Mouse (Mus musculus): ENCODE measurements at regions not wholly inside any gene's neighbourhood (a gene's known extent, or its start where the extent isn't known, plus 50 kb on each side); places are given as distances from the start of the nearest gene placed in this dataset.

DNA sequence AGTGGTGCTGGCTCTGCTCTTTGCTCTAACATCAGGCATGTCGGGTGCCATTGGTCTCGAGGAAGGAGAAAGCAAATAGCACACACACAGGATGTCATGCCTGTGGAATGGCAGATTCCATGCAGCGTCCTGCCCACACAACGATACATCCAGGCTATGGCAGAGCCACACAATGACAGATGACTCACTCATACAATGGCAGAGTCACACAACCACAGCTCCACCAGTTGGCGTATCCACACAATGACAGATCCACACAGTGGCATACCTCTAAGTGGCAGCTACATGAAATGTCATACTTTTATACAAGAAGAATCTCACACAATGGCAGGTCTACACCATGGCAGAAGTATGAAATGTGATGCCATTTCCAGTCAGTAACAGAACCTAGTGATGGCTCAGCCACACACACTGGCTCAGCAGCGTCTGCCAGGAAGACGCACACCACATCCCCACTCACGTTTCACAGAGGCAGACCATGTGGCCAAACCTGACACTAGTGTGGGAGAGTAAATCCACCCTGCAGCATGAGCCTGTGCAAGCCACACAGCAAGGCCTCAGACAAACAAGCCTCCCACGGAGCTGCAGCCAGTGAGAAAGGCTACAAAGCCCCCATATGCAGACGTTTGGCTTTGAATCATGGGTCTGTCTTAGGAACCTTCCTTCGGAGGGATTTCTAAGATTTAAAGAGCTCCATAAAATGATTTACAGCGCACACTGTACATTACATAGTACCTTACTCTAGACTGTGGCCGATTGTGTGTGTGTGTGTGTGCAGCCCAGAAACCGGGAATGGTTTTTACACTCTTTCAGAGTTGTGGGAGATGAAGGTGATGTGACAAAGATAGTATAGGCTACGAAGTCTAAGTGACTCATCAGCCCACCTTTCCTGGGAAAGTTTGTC is 104.0 kb upstream of the Myo10 start:
- peaks cover 5% of the 10 kb centered on the region; the same call in 1 of the 2 replicates for H3K9me3 ChIP-seq (ENCODE audit: low read length)
- H3K4me3 ChIP-seq (ENCODE audit: low read length): no peak overlapping the region
- H3K4me1 ChIP-seq (ENCODE audit: insufficient read depth, low read length): peaks cover 4% of the 10 kb centered on the region; the same call in 1 of the 2 replicates
- no peak overlapping the region for H3K9ac ChIP-seq (replicated peaks; ENCODE audit: low read length)
- H3K4me2 ChIP-seq (replicated peaks; ENCODE audit: low read depth, low read length): no peak overlapping the region
- peak; percentile 81 for ATAC-seq (ENCODE audit: low FRiP score, low TSS enrichment)
- H3K27ac ChIP-seq (ENCODE audit: low read length): no peak overlapping the region
- 57% methylated on average over 15 of the region's 15 CpGs for WGBS
- no peaks in the 10 kb centered on the region for H3K27me3 ChIP-seq (ENCODE audit: insufficient read depth, low read length)
- H3K36me3 ChIP-seq (ENCODE audit: insufficient read depth, low read length): no peaks in the 10 kb centered on the region

DNA sequence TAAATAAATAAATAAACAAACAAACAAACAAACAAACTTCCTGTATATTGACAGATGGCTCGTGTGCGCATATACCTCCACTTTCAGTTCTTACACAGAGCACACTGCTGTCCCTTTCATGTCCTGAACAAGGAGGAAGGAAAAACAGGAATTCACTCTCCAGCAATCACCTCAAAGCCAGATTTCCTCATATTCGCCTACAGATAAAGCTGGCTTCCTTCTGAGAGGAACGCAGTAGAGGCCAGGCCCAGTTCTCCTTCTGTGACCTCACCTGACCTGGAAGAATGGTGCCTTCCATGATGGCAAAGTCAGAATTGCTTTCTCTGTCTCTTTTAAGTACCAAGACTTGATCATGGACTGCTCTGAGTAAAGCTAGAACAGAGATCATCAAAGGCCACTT is 98.1 kb upstream of the Myo10 start:
- no peak overlapping the region for H3K9ac ChIP-seq (replicated peaks; ENCODE audit: low read length)
- WGBS: 82% methylated on average over 4 of the region's 4 CpGs
- H3K27me3 ChIP-seq (ENCODE audit: insufficient read depth, low read length): no peaks in the 10 kb centered on the region
- no peaks in the 10 kb centered on the region for H3K36me3 ChIP-seq (ENCODE audit: insufficient read depth, low read length)
- no peak for ATAC-seq (ENCODE audit: low FRiP score, low TSS enrichment)
- no peak overlapping the region for H3K4me2 ChIP-seq (replicated peaks; ENCODE audit: low read depth, low read length)
- 0 out of 2 replicates have a peak, but pooled peaks cover 6% of the 10 kb centered on the region for H3K9me3 ChIP-seq (ENCODE audit: low read length)
- H3K4me3 ChIP-seq (ENCODE audit: low read length): no peak overlapping the region
- H3K27ac ChIP-seq (ENCODE audit: low read length): no peak overlapping the region
- H3K4me1 ChIP-seq (ENCODE audit: insufficient read depth, low read length): no peaks in the 10 kb centered on the region

DNA sequence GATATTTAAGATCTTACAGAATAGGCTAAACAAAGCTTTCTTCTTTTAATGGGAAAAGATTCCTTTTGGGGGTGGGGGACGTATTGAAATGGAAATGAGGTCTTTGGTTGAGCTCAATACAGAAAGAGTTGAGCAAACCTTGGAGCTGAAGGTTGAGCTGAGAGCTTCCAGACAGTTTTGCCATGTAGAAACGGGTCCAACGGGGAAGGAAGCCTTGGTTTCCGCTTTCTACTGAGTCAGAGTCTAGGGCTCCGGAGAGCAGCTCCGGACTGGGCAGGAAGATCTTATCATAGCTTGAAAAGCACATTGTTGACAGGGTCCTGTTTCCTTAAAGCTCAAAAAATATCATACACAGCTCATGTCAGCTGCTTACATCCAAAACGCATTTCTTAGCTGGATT is 97.0 kb upstream of the Myo10 start:
- WGBS: 63% methylated on average over 7 of the region's 7 CpGs
- H3K4me3 ChIP-seq (ENCODE audit: low read length): no peak overlapping the region
- no peak overlapping the region for H3K4me2 ChIP-seq (replicated peaks; ENCODE audit: low read depth, low read length)
- 0 out of 2 replicates have a peak, but pooled peaks cover 3% of the 10 kb centered on the region for H3K9me3 ChIP-seq (ENCODE audit: low read length)
- H3K4me1 ChIP-seq (ENCODE audit: insufficient read depth, low read length): no peaks in the 10 kb centered on the region
- H3K36me3 ChIP-seq (ENCODE audit: insufficient read depth, low read length): no peaks in the 10 kb centered on the region
- no peak for ATAC-seq (ENCODE audit: low FRiP score, low TSS enrichment)
- no peak overlapping the region for H3K9ac ChIP-seq (replicated peaks; ENCODE audit: low read length)
- H3K27me3 ChIP-seq (ENCODE audit: insufficient read depth, low read length): no peaks in the 10 kb centered on the region
- no peak overlapping the region for H3K27ac ChIP-seq (ENCODE audit: low read length)

DNA sequence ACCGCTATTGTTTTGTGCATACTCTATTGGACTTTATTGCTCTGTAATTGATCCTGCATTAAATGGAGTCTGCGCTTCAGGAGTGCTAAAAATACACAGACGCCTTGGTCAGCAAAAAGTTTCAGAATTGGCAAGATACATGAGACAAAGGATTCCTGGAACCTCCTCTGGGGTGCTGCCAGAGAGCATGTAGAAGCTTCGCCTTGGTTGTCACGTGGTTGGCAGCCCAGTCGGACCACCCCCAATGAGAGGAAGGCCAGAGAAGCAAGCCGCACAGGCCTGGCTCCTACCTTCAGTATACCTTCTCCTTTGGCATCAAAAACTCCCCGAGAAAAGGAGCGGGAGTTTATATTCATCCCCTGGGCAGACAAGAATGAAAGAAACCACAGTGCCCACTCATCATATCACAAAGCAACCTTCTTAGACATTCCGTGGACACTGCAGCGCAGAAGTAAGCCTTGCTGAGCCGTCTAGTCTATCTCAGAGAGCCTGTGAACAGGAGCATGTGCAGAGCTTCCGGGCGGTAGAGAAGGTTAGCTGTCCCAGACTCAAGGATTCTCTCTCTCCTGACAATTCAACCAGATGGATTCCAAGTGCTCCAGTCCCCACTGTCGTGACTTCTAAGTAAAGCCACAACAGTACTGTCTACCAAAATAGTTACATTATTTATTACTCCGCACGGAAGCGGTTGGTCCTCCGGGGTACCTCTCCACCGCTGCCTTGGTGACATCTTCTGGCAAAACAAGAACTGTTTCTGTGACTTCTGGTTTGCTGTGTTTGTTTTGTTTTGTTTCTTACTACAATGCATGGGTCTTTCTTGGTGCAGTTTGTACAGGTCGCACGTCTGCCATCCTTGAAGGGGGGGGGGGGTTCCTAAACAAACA is 85.6 kb upstream of the Myo10 start:
- H3K36me3 ChIP-seq (ENCODE audit: insufficient read depth, low read length): no peaks in the 10 kb centered on the region
- no peaks in the 10 kb centered on the region for H3K9me3 ChIP-seq (ENCODE audit: low read length)
- no peaks in the 10 kb centered on the region for H3K27me3 ChIP-seq (ENCODE audit: insufficient read depth, low read length)
- WGBS: 62% methylated on average over 22 of the region's 22 CpGs
- no peak overlapping the region for H3K27ac ChIP-seq (ENCODE audit: low read length)
- H3K4me3 ChIP-seq (ENCODE audit: low read length): no peak overlapping the region
- no peak overlapping the region for H3K4me2 ChIP-seq (replicated peaks; ENCODE audit: low read depth, low read length)
- no peak overlapping the region for H3K9ac ChIP-seq (replicated peaks; ENCODE audit: low read length)
- H3K4me1 ChIP-seq (ENCODE audit: insufficient read depth, low read length): peaks cover 14% of the 10 kb centered on the region
- no peak for ATAC-seq (ENCODE audit: low FRiP score, low TSS enrichment)

DNA sequence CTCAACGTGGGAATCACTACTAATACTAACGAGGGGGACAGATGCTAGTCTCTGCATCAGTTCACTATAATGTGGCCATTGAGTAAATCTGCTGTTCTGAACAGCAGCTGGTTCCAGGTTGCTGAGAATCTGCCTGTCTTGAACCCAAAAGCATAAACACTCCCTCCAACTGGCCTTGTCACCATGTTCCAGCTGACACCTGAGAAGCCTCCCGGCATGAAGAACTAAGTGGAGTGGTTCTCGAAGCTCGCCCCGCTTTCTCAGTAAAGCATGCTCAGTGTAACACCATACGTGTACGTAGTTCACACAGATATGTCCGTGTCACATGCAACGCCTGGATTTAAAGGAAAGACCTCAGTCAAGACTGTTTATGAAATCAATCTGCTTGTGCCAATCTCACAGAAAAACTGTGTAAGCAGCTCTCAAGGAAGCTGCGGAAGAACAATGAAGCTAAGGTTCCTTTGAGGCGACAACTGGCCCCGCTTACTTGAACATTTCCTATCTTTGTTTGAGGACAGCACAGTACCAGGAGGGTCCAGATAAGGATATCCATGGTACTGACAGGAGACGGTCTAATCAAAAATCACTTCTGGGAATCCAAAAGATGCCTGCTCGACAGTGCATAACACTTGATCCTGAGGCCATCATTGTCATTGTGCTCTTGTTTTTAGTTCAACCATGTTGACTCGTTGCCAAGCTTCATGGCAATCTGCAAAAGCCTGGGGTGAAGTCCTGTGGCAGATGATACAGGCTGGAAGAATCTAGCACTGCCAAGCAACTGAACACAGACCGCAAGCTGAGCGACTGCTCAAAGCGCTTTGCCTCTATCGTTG is 82.8 kb upstream of the Myo10 start:
- H3K27me3 ChIP-seq (ENCODE audit: insufficient read depth, low read length): no peaks in the 10 kb centered on the region

DNA sequence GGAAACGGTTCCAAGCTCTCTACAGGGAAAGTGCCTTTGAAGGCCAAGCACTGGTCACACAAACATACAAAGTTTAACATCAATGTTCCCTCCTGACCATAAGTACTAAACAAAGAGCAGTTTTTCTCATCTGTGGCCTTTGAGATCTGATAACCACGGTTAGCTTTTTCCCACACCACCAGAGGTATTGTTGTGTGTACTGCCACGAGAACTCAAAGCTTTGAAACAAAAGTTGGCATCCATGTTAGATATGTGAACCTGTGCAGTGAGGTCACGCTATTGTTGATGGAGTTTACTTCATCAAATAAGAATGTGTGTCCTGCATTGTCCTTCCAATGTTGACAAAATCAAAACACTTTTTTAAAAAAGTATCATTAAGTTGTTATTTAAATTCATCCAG is 79.9 kb upstream of the Myo10 start:
- H3K4me3 ChIP-seq (ENCODE audit: low read length): no peak overlapping the region

More for the DNA sequence above, 82.8 kb upstream of the Myo10 start:
- peak overlapping the region; percentile 49 for H3K27ac ChIP-seq (ENCODE audit: low read length)
- WGBS: 57% methylated on average over 20 of the region's 20 CpGs
- no peak overlapping the region for H3K4me3 ChIP-seq (ENCODE audit: low read length)
- no peaks in the 10 kb centered on the region for H3K9me3 ChIP-seq (ENCODE audit: low read length)
- no peak overlapping the region for H3K9ac ChIP-seq (replicated peaks; ENCODE audit: low read length)
- ATAC-seq (ENCODE audit: low FRiP score, low TSS enrichment): peak; percentile 57; the same call in 1 of the 2 replicates
- H3K4me1 ChIP-seq (ENCODE audit: insufficient read depth, low read length): peaks cover 14% of the 10 kb centered on the region
- H3K4me2 ChIP-seq (replicated peaks; ENCODE audit: low read depth, low read length): no peak overlapping the region
- H3K36me3 ChIP-seq (ENCODE audit: insufficient read depth, low read length): no peaks in the 10 kb centered on the region

DNA sequence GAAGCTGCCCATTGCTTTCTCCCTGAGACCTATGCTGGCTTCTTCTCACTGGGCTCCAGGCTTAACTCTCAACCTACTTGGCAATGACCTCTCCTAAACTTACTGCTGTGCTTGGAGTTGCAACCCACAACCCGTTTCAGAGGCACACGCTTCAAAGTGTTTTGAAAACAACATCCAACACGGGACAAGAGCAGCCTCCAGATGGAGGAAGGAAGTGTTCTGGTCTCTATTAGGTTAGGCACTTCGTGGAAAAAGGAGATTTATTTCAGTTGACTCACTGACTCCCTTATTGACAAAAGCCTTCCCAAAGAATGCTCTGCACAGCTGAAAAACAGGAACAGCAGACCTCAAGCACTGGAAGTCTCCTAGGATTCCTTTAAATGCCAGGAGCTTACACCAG is 76.1 kb upstream of the Myo10 start:
- Histone ChIP-seq H3K9me3 (ENCODE audit: low read length) (no peaks in the 10 kb centered on the region), H3K27ac (ENCODE audit: low read length) (no peak overlapping the region), H3K4me2 (replicated peaks; ENCODE audit: low read depth, low read length) (no peak overlapping the region), H3K4me1 (ENCODE audit: insufficient read depth, low read length) (no peaks in the 10 kb centered on the region), H3K4me3 (ENCODE audit: low read length) (no peak overlapping the region), H3K9ac (replicated peaks; ENCODE audit: low read length) (no peak overlapping the region), H3K27me3 (ENCODE audit: insufficient read depth, low read length) (no peaks in the 10 kb centered on the region), H3K36me3 (ENCODE audit: insufficient read depth, low read length) (no peaks in the 10 kb centered on the region)
- ATAC-seq (ENCODE audit: low FRiP score, low TSS enrichment): no peak
- 21% methylated on average over 4 of the region's 4 CpGs for WGBS

More for the DNA sequence above, 79.9 kb upstream of the Myo10 start:
- WGBS: 85% methylated on average over 4 of the region's 4 CpGs
- no peak overlapping the region for H3K4me2 ChIP-seq (replicated peaks; ENCODE audit: low read depth, low read length)
- H3K4me1 ChIP-seq (ENCODE audit: insufficient read depth, low read length): peaks cover 8% of the 10 kb centered on the region; the same call in 1 of the 2 replicates
- H3K27me3 ChIP-seq (ENCODE audit: insufficient read depth, low read length): no peaks in the 10 kb centered on the region
- H3K9me3 ChIP-seq (ENCODE audit: low read length): no peaks in the 10 kb centered on the region
- no peaks in the 10 kb centered on the region for H3K36me3 ChIP-seq (ENCODE audit: insufficient read depth, low read length)
- no peak overlapping the region for H3K9ac ChIP-seq (replicated peaks; ENCODE audit: low read length)
- H3K27ac ChIP-seq (ENCODE audit: low read length): no peak overlapping the region
- ATAC-seq (ENCODE audit: low FRiP score, low TSS enrichment): no peak

DNA sequence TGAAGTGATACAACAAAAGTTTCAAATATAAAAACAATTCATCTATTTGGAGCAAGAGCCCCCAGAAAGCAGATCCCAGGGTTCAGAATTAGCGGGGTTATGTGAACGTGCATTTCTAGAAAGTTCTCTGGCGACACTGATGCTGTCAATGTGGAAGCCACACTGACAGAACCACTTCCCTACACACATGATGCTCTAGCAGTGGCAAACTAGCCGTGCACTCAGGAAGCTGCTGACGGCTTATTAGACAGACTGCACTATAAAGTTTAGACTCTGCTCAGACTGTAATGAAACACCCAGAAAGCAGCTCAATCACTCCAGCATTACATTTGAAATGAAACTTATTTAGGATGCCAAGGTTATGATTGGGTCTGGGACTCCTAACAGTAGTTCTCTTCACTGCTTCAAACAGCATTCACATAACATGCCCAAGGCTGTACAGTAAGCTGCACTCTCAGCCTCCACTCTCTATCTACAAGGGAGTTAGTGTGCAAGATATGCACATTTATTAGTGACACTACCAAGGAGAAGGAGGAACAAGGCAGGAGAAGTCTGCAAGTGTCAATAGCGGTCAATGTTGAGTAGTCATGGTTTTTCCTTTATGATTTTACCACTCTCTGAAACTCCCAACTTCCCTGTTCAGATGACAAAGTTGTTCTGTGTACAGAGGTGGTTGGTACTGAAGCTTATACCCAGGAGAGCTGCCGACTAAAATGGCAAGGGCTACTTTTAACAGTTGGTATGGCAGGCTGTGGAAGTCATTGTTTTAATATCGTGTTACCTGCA is 71.9 kb upstream of the Myo10 start:
- H3K9me3 ChIP-seq (ENCODE audit: low read length): no peaks in the 10 kb centered on the region
- ATAC-seq (ENCODE audit: low FRiP score, low TSS enrichment): no peak
- no peaks in the 10 kb centered on the region for H3K4me1 ChIP-seq (ENCODE audit: insufficient read depth, low read length)
- 78% methylated on average over 8 of the region's 8 CpGs for WGBS
- no peak overlapping the region for H3K4me2 ChIP-seq (replicated peaks; ENCODE audit: low read depth, low read length)
- H3K27ac ChIP-seq (ENCODE audit: low read length): no peak overlapping the region
- H3K27me3 ChIP-seq (ENCODE audit: insufficient read depth, low read length): no peaks in the 10 kb centered on the region
- no peak overlapping the region for H3K4me3 ChIP-seq (ENCODE audit: low read length)
- no peaks in the 10 kb centered on the region for H3K36me3 ChIP-seq (ENCODE audit: insufficient read depth, low read length)
- no peak overlapping the region for H3K9ac ChIP-seq (replicated peaks; ENCODE audit: low read length)

DNA sequence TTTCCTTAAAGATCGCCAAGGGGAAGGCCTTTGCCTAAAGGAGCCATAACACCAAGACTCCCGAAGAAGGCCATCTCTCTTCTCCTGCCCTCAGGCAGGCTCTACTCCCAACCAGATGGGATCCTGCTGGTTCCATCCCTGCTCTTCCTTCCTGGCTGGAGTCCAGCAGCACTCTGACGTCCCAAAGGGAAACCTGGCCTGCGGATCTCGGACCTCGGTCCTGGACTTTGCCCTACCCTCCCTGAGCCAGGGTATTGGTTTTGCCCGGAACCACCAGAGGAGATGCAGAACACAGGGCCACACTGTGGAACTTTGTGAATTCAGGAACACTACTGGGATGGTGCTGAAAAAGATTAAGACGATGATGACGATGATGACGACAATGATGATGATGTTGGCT is 67.4 kb upstream of the Myo10 start:
- Histone ChIP-seq H3K4me2 (replicated peaks; ENCODE audit: low read depth, low read length) (no peak overlapping the region), H3K9ac (replicated peaks; ENCODE audit: low read length) (no peak overlapping the region), H3K27me3 (ENCODE audit: insufficient read depth, low read length) (no peaks in the 10 kb centered on the region), H3K9me3 (ENCODE audit: low read length) (no peaks in the 10 kb centered on the region), H3K36me3 (ENCODE audit: insufficient read depth, low read length) (no peaks in the 10 kb centered on the region), H3K4me1 (ENCODE audit: insufficient read depth, low read length) (peaks cover 2% of the 10 kb centered on the region; the same call in 1 of the 2 replicates), H3K4me3 (ENCODE audit: low read length) (no peak overlapping the region), H3K27ac (ENCODE audit: low read length) (no peak overlapping the region)
- no peak for ATAC-seq (ENCODE audit: low FRiP score, low TSS enrichment)
- 84% methylated on average over 10 of the region's 10 CpGs for WGBS
